Mouse (Mus musculus) kidney, postnatal 14 days (tissue): ENCODE measurements around the gene Pelo.

Source experiments
- DNase-seq: peaks from one replicate; pipeline ENCODE4 v3.0.0; 2022; ENCODE audit warnings: mixed read lengths

Gene Pelo

GRCm38 (mm10) chr13:115090069-115090976 lies at the start of gene Pelo:
Gene Pelo (minus strand): TSS chr13:115090186.
- peak; percentile 98 for DNase-seq

- no peak for DNase-seq
Measured at GRCm38 (mm10) chr13:115138513-115138912, 48.5 kb upstream of the Pelo start.

GRCm38 (mm10) chr13:115136761-115137160 lies 46.8 kb upstream of the Pelo start:
- no peak for DNase-seq

- DNase-seq: peak; percentile 73
Measured at GRCm38 (mm10) chr13:115132435-115132834, 42.4 kb upstream of the Pelo start.

- DNase-seq: no peak
Measured at GRCm38 (mm10) chr13:115131381-115131780, 41.4 kb upstream of the Pelo start.

- no peak for DNase-seq
Measured at GRCm38 (mm10) chr13:115130035-115130434, 40.0 kb upstream of the Pelo start.

GRCm38 (mm10) chr13:115127826-115128225 lies 37.8 kb upstream of the Pelo start:
- DNase-seq: peak; percentile 44

GRCm38 (mm10) chr13:115126534-115126933 lies 36.5 kb upstream of the Pelo start:
- DNase-seq: no peak

GRCm38 (mm10) chr13:115125130-115125529 lies 35.1 kb upstream of the Pelo start:
- DNase-seq: no peak

GRCm38 (mm10) chr13:115124521-115124920 lies 34.5 kb upstream of the Pelo start:
- DNase-seq: no peak

GRCm38 (mm10) chr13:115118756-115119155 lies 28.8 kb upstream of the Pelo start:
- peak; percentile 28 for DNase-seq

GRCm38 (mm10) chr13:115118195-115118594 lies 28.2 kb upstream of the Pelo start:
- DNase-seq: no peak

GRCm38 (mm10) chr13:115116930-115117621 lies 27.1 kb upstream of the Pelo start:
- no peak for DNase-seq

GRCm38 (mm10) chr13:115109628-115110027 lies 19.6 kb upstream of the Pelo start:
- peak; percentile 76 for DNase-seq

GRCm38 (mm10) chr13:115107436-115107835 lies 17.4 kb upstream of the Pelo start:
- no peak for DNase-seq

GRCm38 (mm10) chr13:115106183-115106582 lies 16.2 kb upstream of the Pelo start:
- no peak for DNase-seq

- no peak for DNase-seq
Measured at GRCm38 (mm10) chr13:115102754-115103153, 12.8 kb upstream of the Pelo start.

- DNase-seq: peak; percentile 94
Measured at GRCm38 (mm10) chr13:115101355-115102191, 11.6 kb upstream of the Pelo start, which contains the start of the genes Gm49395 and Itga1. Gene Gm49395 (minus strand): TSS chr13:115101921. Gene Itga1 (minus strand): TSS chr13:115101964.

GRCm38 (mm10) chr13:115100381-115101177 lies 10.6 kb upstream of the Pelo start:
- DNase-seq: no peak

GRCm38 (mm10) chr13:115099381-115099780 lies 9.4 kb upstream of the Pelo start:
- DNase-seq: no peak

GRCm38 (mm10) chr13:115098227-115098626 lies 8.2 kb upstream of the Pelo start:
- no peak for DNase-seq

GRCm38 (mm10) chr13:115096965-115097364 lies 7.0 kb upstream of the Pelo start:
- no peak for DNase-seq
